Mouse (Mus musculus) adrenal gland, adult 8-10 months (tissue): Measurements from ENCODE around the gene Klrb1f. TPM values are rescaled to one million over a fixed set of nuclear protein-coding genes. Genes with fewer than 3 reads are reported as not detected.
"Not testable (repeated sequence)": the region's sequence is repeated elsewhere in the genome, so short reads cannot be mapped to it uniquely, and the experiment has no call there.

Experiments used
- DNase-seq: peaks from one replicate; pipeline ENCODE4 v3.0.0; 2022
- total RNA-seq, 4 experiments: library from RNA; stranded (reverse); gene quantifications; 2 replicates each; pipeline ENCODE4 v1.2.4; 2022

Klrb1f gene
- total RNA-seq, 4 experiments from 2014 or later = 0.32 to 0.52 TPM; not detected in 2

GRCm38 (mm10) chr6:129049596-129050251, 4.0 kb downstream of the Klrb1f start:
- no peak for DNase-seq

DNA sequence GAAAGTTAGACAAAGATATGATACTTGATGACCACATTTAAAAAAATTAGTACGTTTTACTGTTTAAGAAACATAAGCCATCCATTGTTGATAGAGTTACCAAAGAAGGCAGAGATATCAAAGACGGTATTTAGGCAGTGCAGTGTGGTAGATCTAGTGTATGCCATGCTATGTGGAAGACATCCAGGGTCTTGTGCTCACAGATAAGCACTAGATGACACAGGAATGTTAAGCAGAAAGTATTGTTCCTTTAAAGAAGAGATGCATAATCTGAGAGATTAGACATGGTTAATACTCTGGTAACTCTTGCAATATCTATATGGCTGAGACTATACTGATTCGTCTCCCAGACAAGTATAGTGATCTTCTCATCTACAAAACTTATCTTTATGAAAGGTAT, 5.4 kb downstream of the Klrb1f start:
- no peak for DNase-seq

GRCm38 (mm10) chr6:129051731-129052130, 6.0 kb downstream of the Klrb1f start:
- DNase-seq = peak; percentile 5

DNA sequence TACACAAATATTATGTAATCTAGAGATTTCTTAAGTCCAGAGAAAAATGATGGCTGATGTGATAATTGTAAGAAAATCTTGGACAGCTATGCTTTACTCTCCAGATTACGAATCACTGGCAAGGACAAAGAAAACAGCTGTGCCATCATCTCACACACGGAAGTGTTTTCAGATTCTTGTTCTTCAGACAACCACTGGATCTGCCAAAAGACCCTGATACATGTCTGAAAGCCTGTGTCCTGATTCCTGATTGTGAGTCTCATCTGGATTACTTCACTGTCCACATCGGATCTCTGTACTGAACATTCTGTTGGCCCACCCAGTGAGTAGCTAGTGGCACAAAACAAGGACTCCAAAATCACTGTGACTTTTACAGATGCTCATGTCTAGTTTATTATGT, 10.5 kb downstream of the Klrb1f start:
- DNase-seq = no peak

DNA sequence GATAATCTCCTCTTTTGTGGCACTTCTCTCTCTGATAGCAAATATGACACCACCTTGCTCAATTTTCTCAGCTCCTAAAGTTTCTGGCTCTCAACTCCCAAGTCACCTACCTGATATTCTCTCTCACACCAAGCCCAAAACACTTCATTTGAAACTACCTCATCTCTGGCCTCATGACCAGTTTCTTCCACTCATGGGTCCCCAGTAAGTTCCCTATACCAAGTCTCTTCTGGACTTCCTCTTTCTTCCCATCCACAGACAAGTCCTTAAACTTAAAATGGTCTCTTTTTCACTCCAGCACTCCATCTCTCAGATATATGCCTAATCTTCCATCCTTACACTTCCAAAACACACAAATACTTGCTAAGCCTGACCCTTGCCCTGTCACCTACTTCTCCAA, 12.3 kb downstream of the Klrb1f start:
- DNase-seq = no peak

DNA sequence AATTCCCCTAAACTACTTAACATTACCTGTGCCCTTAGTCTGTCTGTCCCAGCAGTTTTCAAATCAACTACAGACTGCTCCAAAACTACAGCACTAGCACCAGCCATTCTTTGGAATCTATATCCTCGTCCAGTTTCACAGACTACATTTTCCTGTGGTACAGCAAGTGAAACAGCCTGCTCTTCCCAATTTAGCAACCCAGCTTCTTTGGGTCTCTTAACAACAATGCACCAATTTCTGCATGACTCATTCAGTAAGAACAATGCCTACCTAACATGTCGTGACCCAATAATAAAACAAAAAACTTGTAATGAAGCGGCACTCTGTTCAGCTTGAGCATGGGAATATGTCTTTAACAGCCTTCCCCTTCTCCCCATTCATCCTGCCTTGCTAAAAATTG, 19.7 kb downstream of the Klrb1f start:
- no peak for DNase-seq

GRCm38 (mm10) chr6:129065857-129066256, 20.2 kb downstream of the Klrb1f start:
- DNase-seq = no peak

DNA sequence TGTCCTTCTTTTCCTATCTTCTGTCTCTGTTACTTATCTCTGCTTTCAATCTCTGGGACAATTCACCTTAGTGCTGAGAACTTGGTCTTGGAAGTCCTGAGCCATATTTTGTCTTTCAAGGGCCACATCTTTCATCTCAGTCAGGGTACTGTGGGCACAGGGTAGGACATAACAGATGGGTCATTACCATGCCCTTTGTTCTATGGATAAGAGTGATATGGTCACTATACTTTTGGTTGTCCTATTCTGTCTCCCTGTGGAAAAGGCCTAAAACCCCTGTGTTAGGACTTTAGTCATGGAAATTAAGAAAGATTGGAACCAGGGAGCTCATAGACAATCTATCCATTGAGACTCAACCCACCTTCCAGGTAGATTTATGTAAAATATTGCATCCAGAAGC, 20.8 kb downstream of the Klrb1f start:
- DNase-seq = no peak

DNA sequence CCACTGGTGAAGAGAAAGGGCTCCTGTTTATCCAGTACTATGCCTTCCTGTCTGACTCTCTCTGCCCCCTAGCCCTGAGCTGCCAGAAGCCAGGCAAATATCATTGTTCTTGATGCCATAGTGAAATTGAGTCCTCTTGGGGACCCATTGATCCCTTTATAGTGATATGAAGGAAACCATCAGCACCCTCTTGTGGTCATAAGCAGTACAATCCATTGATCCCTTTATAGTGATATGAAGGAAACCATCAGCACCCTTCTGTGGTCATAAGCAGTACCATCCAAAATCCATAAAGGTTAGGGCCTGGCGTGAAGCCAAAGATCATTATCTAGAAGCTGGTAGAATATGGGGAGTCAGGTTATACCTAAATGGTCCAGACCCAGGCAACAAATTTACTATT, 21.3 kb downstream of the Klrb1f start:
- DNase-seq = peak; percentile 14

- no peak for DNase-seq
Measured at GRCm38 (mm10) chr6:129085098-129085497, 39.4 kb downstream of the Klrb1f start.

DNA sequence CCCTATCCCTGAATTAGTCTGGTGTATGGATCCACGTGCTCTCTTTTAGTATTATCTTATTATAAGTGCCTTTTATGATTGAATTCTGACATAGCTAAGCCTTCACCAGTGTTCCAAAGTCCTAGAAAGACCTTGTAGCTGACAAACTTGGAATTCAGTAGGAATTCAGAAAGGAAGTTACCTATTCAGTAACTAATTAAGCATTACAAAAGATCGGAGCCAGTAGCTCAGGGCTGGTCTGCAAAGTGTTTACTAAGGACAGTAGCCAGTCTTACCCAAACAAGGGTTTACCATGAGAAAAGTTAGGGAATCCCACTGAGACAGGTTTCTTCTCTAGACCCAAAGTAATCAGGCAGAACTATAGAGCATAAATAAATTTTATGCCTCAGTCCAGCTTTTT, 40.3 kb downstream of the Klrb1f start:
- DNase-seq = not testable (repeated sequence)

DNA sequence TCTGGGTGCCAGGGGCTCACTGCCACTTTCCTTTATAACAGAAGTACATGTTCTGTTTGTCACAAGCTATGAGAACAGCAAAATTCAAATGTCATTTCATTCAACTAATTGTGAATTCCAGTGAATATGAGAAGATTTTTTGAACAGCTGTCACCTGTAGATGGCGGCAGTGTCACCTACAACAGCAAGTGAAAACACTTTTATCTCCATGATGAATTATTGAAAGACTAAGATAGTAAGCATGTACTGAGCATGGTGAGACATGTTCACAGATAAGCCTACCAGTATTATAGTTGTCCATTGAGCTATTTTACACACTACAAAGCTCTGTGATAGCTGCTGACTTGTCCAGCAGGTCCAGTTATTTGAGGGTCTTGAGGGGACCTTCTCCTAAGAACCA, 42.5 kb downstream of the Klrb1f start:
- no peak for DNase-seq

DNA sequence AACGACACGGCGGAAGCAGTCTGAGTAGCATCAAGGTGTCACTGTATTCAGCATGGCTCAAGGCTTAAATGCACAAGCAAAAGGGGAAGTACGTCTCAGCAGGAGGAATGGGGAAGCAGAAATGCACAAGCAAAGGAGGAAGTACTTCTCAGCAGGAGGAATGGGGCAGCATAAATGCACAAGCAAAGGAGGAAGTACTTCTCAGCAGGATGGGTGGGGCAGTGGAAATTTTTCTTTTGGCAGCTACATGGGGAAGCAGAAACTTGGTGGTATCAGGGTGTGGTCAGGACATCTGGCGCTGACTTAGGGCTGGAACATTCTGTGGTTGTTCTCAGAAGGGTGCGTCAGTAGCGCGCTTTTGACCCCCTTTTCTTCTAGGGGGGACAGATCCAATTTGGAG, 42.9 kb downstream of the Klrb1f start:
- DNase-seq = not testable (repeated sequence)

GRCm38 (mm10) chr6:129095166-129095565, 49.5 kb downstream of the Klrb1f start:
- no peak for DNase-seq

GRCm38 (mm10) chr6:129097929-129098328, 52.2 kb downstream of the Klrb1f start:
- DNase-seq = peak; percentile 44

DNA sequence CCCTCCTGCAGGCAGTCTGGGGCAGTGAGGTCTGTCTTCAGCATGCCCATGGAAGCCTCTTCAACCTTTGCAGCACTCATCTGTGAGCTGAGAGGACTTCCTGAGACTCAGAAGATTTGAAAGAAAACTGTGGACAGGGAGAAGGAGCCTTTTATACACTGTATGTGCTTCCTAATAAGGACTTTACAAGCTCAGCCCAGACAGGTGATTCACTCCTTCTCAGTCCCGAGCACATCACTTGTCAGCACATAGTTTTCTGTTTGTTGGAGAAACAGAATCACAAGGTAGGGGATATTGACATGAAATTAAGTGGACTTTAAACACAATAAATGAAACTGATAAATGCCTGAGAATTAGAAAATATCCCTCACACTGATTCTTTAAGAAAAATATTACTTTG, 55.1 kb downstream of the Klrb1f start, which contains the start of gene Clec2e:
Gene Clec2e, minus strand, starts transcription at position 120 of the 400 bp plus-strand sequence.
- not testable (repeated sequence) for DNase-seq

GRCm38 (mm10) chr6:129101604-129102003, 55.9 kb downstream of the Klrb1f start:
- DNase-seq = no peak

- DNase-seq = no peak
Measured at GRCm38 (mm10) chr6:129102858-129103555, 57.3 kb downstream of the Klrb1f start.

Other genes with a start within 250 kb of the Klrb1f start
- under 1 TPM in 1 of 4 experiments, not detected in 3; 0.54 TPM for gene Gm44511, start 219.6 kb upstream of the Klrb1f start, total RNA-seq
- gene Klrb1b, start 219.6 kb upstream of the Klrb1f start, total RNA-seq = under 1 TPM in 2 of 4 experiments, not detected in 2; 0.17 to 0.31 TPM
- under 1 TPM in 3 of 4 experiments, not detected in 1; 0.10 to 0.65 (median 0.22) TPM for gene Clec2i, start 158.3 kb upstream of the Klrb1f start, total RNA-seq
- gene BC035044, start 154.8 kb upstream of the Klrb1f start, total RNA-seq = 1 to 10 TPM in 1 of 4 experiments, under 1 TPM in 2, not detected in 1; 0.35 to 1.0 (median 0.59) TPM
- 1 to 10 TPM; 2.6 to 3.5 (median 3.1) TPM for gene Clec2g, start 111.5 kb upstream of the Klrb1f start, total RNA-seq
- gene Clec2e, start 55.0 kb downstream of the Klrb1f start, total RNA-seq = under 1 TPM in 1 of 4 experiments, not detected in 3; 0.19 TPM
- gene Clec2d, start 134.7 kb downstream of the Klrb1f start, total RNA-seq = 10 to 100 TPM; 38.2 to 55.3 (median 41.8) TPM
- gene Cd69, start 229.5 kb downstream of the Klrb1f start, total RNA-seq = under 1 TPM in 3 of 4 experiments, not detected in 1; 0.21 to 0.38 (median 0.27) TPM